Mouse (Mus musculus): ENCODE measurements around the gene Tub.

DNA sequence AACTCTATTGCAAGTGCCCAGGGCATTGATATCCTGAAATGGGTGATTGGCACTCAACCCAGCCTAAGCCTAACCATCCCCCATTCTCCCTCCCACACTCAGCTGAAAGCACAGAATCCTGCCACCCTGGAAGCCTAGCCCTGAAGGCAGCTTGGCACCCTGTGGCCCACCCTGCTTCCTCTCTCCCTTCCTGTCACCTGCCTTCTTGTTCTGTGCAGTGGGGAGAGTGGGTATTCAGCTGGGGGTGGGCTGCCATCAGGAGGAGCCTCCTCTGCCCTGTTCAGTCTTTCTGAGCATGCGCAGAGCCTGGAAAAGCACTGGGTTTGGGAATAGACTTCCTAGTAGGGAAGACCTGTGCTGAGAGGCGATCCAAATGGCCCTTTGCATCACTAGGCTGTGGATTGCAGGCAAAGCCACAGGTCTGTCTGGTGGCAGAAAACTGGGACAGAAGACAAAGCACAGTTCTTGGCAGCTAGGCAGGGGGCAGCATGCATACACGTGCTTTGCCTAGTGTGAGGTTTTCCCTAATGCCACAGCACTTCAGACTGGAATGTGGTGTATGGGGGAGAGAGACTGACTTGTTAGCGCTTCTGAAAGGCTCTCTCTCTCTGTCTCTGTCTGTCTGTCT, 63.0 kb downstream of the Tub start:
- TF ChIP-seq POLR2A (IDR thresholded peaks at IDR 0.05; ENCODE audit: low read depth, low read length), result no peak
- TF ChIP-seq CTCF (IDR thresholded peaks at IDR 0.05; ENCODE audit: borderline replicate concordance, insufficient read depth, low read length), result no peak

Data from embryonic fibroblast, embryonic 13.5 days (primary cell).